Mouse (Mus musculus): ENCODE measurements around the gene Mitd1.

DNA sequence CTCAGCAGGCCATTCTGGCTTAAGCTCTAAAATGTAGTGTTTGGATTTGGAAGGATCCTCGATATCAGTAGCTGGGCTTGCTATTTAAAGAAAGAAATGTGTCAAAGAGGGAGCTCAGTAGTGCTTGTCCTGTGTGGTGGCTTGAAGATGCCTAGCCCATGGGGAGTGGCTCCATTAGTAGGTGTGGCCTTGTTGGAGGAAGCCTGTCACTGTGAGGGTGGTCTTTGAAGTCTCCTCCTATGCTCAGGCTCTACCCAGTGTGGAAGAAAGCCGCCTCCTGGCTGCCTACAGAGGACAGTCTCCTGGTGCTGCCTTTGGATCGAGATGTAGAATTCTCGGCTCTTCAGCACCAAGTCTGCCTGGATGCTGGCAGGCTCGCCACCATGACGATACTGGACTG, 10.1 kb upstream of the Mitd1 start:
- TF ChIP-seq POLR2A (IDR thresholded peaks at IDR 0.05; ENCODE audit: low read depth, low read length): no peak
- TF ChIP-seq CTCF (conservative IDR thresholded peaks at IDR 0.05 in 1 of 2, IDR thresholded peaks at IDR 0.05 in 1 of 2; ENCODE audit: low read depth in 2 of 2, low read length in 2 of 2): no peak
